Mouse (Mus musculus) adrenal gland, postnatal 4 days (tissue): Measurements from ENCODE around the gene Gm45213. TPM values are rescaled to one million over a fixed set of nuclear protein-coding genes. Genes with fewer than 3 reads are reported as not detected.
A peak's percentile ranks its signal among the peaks of the same experiment; 100 is the strongest.
"Not testable (repeated sequence)": the region's sequence is repeated elsewhere in the genome, so short reads cannot be mapped to it uniquely, and the experiment has no call there.

ENCODE experiments used
- DNase-seq, 2 experiments: peaks; one replicate each; pipeline ENCODE4 v3.0.0; 2021 to 2022; ENCODE audit warnings: low spot score in 2 of 2, mixed read lengths in 2 of 2
- total RNA-seq, 2 experiments: library from RNA; stranded (reverse); gene quantifications; 2 replicates each; pipeline ENCODE4 v1.2.3; 2021

Gm45213 gene
- total RNA-seq, 2 experiments from 2014 or later: not detected

- no peak for DNase-seq
Observed at GRCm38 (mm10) chr7:66048446-66049230, 5.2 kb downstream of the Gm45213 start.

GRCm38 (mm10) chr7:66053946-66054483, 10.6 kb downstream of the Gm45213 start:
- no peak for DNase-seq

GRCm38 (mm10) chr7:66055356-66055755, 12.0 kb downstream of the Gm45213 start:
- not testable (repeated sequence) for DNase-seq

GRCm38 (mm10) chr7:66058703-66059102, 15.3 kb downstream of the Gm45213 start, which contains the start of gene Snrpa1:
Gene Snrpa1, plus strand, starts transcription at chr7:66059003.
- no peak for DNase-seq

- peak; percentile 71 to 76 for DNase-seq
Observed at GRCm38 (mm10) chr7:66060066-66060956, 16.9 kb downstream of the Gm45213 start.

- DNase-seq: no peak
Observed at GRCm38 (mm10) chr7:66061057-66061456, 17.7 kb downstream of the Gm45213 start.

- DNase-seq: no peak
Observed at GRCm38 (mm10) chr7:66076411-66076810, 33.0 kb downstream of the Gm45213 start.

- DNase-seq: peak; percentile 84 to 95
Observed at GRCm38 (mm10) chr7:66079364-66080230, 36.2 kb downstream of the Gm45213 start, which contains the start of gene Selenos. Gene Selenos, plus strand, starts transcription at chr7:66079649.

- no peak for DNase-seq
Observed at GRCm38 (mm10) chr7:66080231-66080613, 36.8 kb downstream of the Gm45213 start.

- DNase-seq: no peak
Observed at GRCm38 (mm10) chr7:66083757-66084156, 40.4 kb downstream of the Gm45213 start.

GRCm38 (mm10) chr7:66084546-66084945, 41.1 kb downstream of the Gm45213 start:
- no peak for DNase-seq

GRCm38 (mm10) chr7:66087652-66088051, 44.2 kb downstream of the Gm45213 start:
- DNase-seq: no peak

- DNase-seq: no peak
Observed at GRCm38 (mm10) chr7:66088077-66088476, 44.7 kb downstream of the Gm45213 start.

GRCm38 (mm10) chr7:66090676-66091190, 47.3 kb downstream of the Gm45213 start:
- no peak for DNase-seq

- DNase-seq: no peak
Observed at GRCm38 (mm10) chr7:66091553-66091952, 48.2 kb downstream of the Gm45213 start.

- DNase-seq: no peak
Observed at GRCm38 (mm10) chr7:66092656-66093055, 49.3 kb downstream of the Gm45213 start.

- DNase-seq: no peak
Observed at GRCm38 (mm10) chr7:66094141-66094540, 50.7 kb downstream of the Gm45213 start.

GRCm38 (mm10) chr7:66098803-66099202, 55.4 kb downstream of the Gm45213 start:
- DNase-seq: no peak

- DNase-seq: no peak
Observed at GRCm38 (mm10) chr7:66101866-66102265, 58.5 kb downstream of the Gm45213 start.

- DNase-seq: no peak
Observed at GRCm38 (mm10) chr7:66104531-66104930, 61.1 kb downstream of the Gm45213 start.
